Mouse (Mus musculus) erythroblast, adult 5-6 weeks (primary cell): ENCODE results near the gene Cbx6. TPM values are rescaled to one million over a fixed set of nuclear protein-coding genes. Genes with fewer than 3 reads are reported as not detected.
A peak's percentile ranks its signal among the peaks of the same experiment; 100 is the strongest.

Experiments
- ATAC-seq: replicated peaks from 2 replicates; pipeline ENCODE4 v1.8.0; 2016; ENCODE audit warnings: moderate number of reproducible peaks, mild to moderate bottlenecking, moderate TSS enrichment, inconsistent platforms; ENCODE audit not compliant: poor library complexity, low FRiP score, severe bottlenecking
- total RNA-seq, 2 experiments: library from RNA; stranded (forward) in 1 of 2; stranded (reverse) in 1 of 2; fragments of 150-400 nt in 1 of 2; fragments of 200-764, 138-1000 nt in 1 of 2; gene quantifications; 2 replicates each; pipeline versions ENCODE4 v1.2.3 to v1.2.4; 2015 to 2017; ENCODE audit warnings: low replicate concordance in 2 of 2

Gene Cbx6
- total RNA-seq, 2 experiments from 2014 or later: 2.7 to 6.6 TPM

- ATAC-seq: peak; percentile 98
Measured at GRCm38 (mm10) chr15:79774117-79775027, 60.1 kb downstream of the Cbx6 start.

Other genes with a start within 250 kb of the Cbx6 start
- gene Dmc1, start 229.6 kb downstream of the Cbx6 start, total RNA-seq (2015; ENCODE audit: low replicate concordance): 0.42 and 6.7 TPM in 2 replicates
- gene Dmc1, start 229.6 kb downstream of the Cbx6 start, total RNA-seq (2017; ENCODE audit: low replicate concordance): 2.0 TPM in 2 replicates
- 3.3 and 3.5 TPM in 2 replicates for gene Fam227a, start 175.7 kb downstream of the Cbx6 start, total RNA-seq (2015; ENCODE audit: low replicate concordance)
- 0.70 and 5.0 TPM in 2 replicates for gene Fam227a, start 175.7 kb downstream of the Cbx6 start, total RNA-seq (2017; ENCODE audit: low replicate concordance)
- 0.77 and 4.4 TPM in 2 replicates for gene Cby1, start 175.5 kb downstream of the Cbx6 start, total RNA-seq (2015; ENCODE audit: low replicate concordance)
- gene Cby1, start 175.5 kb downstream of the Cbx6 start, total RNA-seq (2017; ENCODE audit: low replicate concordance): 5.3 and 16.6 TPM in 2 replicates
- gene Tomm22, start 163.8 kb downstream of the Cbx6 start, total RNA-seq (2015; ENCODE audit: low replicate concordance): 40.9 and 49.3 TPM in 2 replicates
- 26.8 and 57.8 TPM in 2 replicates for gene Tomm22, start 163.8 kb downstream of the Cbx6 start, total RNA-seq (2017; ENCODE audit: low replicate concordance)
- 6.0 and 6.7 TPM in 2 replicates for gene Josd1, start 146.8 kb downstream of the Cbx6 start, total RNA-seq (2015; ENCODE audit: low replicate concordance)
- 9.1 and 9.2 TPM in 2 replicates for gene Josd1, start 146.8 kb downstream of the Cbx6 start, total RNA-seq (2017; ENCODE audit: low replicate concordance)
- 14.4 and 35.2 TPM in 2 replicates for gene Gtpbp1, start 143.8 kb downstream of the Cbx6 start, total RNA-seq (2015; ENCODE audit: low replicate concordance)
- 23.6 and 31.2 TPM in 2 replicates for gene Gtpbp1, start 143.8 kb downstream of the Cbx6 start, total RNA-seq (2017; ENCODE audit: low replicate concordance)
- gene Sun2, start 92.2 kb downstream of the Cbx6 start, total RNA-seq (2015; ENCODE audit: low replicate concordance): 23.4 and 26.5 TPM in 2 replicates
- 44.7 and 48.8 TPM in 2 replicates for gene Sun2, start 92.2 kb downstream of the Cbx6 start, total RNA-seq (2017; ENCODE audit: low replicate concordance)
- 4.2 TPM in 1 of 2 replicates, not detected in the other for gene Dnal4, start 56.8 kb downstream of the Cbx6 start, total RNA-seq (2015; ENCODE audit: low replicate concordance)
- 0.68 and 1.7 TPM in 2 replicates for gene Dnal4, start 56.8 kb downstream of the Cbx6 start, total RNA-seq (2017; ENCODE audit: low replicate concordance)
- 0.19 TPM in 1 of 2 replicates, not detected in the other for gene Nptxr, start 29.9 kb downstream of the Cbx6 start, total RNA-seq (2015; ENCODE audit: low replicate concordance)
- 0.17 TPM in 1 of 2 replicates, not detected in the other for gene Nptxr, start 29.9 kb downstream of the Cbx6 start, total RNA-seq (2017; ENCODE audit: low replicate concordance)
- gene Npcd, start 451 bp downstream of the Cbx6 start, total RNA-seq (2015; ENCODE audit: low replicate concordance): not detected in 2 replicates
- gene Npcd, start 451 bp downstream of the Cbx6 start, total RNA-seq (2017; ENCODE audit: low replicate concordance): 0.34 TPM in 1 of 2 replicates, not detected in the other
- 79.8 and 80.1 TPM in 2 replicates for gene Apobec3, start 57.0 kb upstream of the Cbx6 start, total RNA-seq (2015; ENCODE audit: low replicate concordance)
- 73.5 and 75.2 TPM in 2 replicates for gene Apobec3, start 57.0 kb upstream of the Cbx6 start, total RNA-seq (2017; ENCODE audit: low replicate concordance)
- gene Cbx7, start 136.4 kb upstream of the Cbx6 start, total RNA-seq (2015; ENCODE audit: low replicate concordance): 2.1 and 6.9 TPM in 2 replicates
- gene Cbx7, start 136.4 kb upstream of the Cbx6 start, total RNA-seq (2017; ENCODE audit: low replicate concordance): 4.5 and 6.4 TPM in 2 replicates
- not detected in 2 replicates for gene Pdgfb, start 180.3 kb upstream of the Cbx6 start, total RNA-seq (2015; ENCODE audit: low replicate concordance)
- 0.42 and 0.94 TPM in 2 replicates for gene Pdgfb, start 180.3 kb upstream of the Cbx6 start, total RNA-seq (2017; ENCODE audit: low replicate concordance)